Mouse (Mus musculus) layer of hippocampus, adult 9-10 months (tissue): ENCODE measurements around the gene Phlpp1.

ENCODE experiments used
- DNase-seq: peaks from one replicate; pipeline ENCODE4 v3.0.0; 2022; ENCODE audit warnings: low spot score

Gene Phlpp1

GRCm38 (mm10) chr1:106171241-106172220 lies at the start of gene Phlpp1:
TSS of gene Phlpp1 (plus strand) at chr1:106171752.
- peak; percentile 98 for DNase-seq

GRCm38 (mm10) chr1:106126601-106127000 lies 45.0 kb upstream of the Phlpp1 start:
- DNase-seq = no peak

- no peak for DNase-seq
These were observed 39.7 kb upstream of the Phlpp1 start for GRCm38 (mm10) chr1:106131697-106132349.

- no peak for DNase-seq
These were observed 39.2 kb upstream of the Phlpp1 start for GRCm38 (mm10) chr1:106132350-106132700.

- no peak for DNase-seq
These were observed 32.9 kb upstream of the Phlpp1 start for GRCm38 (mm10) chr1:106138691-106139090.

GRCm38 (mm10) chr1:106139137-106139536 lies 32.4 kb upstream of the Phlpp1 start:
- no peak for DNase-seq

- DNase-seq = no peak
These were observed 29.5 kb upstream of the Phlpp1 start for GRCm38 (mm10) chr1:106142010-106142409.

GRCm38 (mm10) chr1:106144534-106144933 lies 27.0 kb upstream of the Phlpp1 start:
- no peak for DNase-seq

- no peak for DNase-seq
These were observed 26.5 kb upstream of the Phlpp1 start for GRCm38 (mm10) chr1:106145055-106145454.

GRCm38 (mm10) chr1:106145565-106146190 lies 25.9 kb upstream of the Phlpp1 start:
- DNase-seq = no peak

GRCm38 (mm10) chr1:106148386-106149380 lies 22.9 kb upstream of the Phlpp1 start:
- no peak for DNase-seq

- DNase-seq = no peak
These were observed 19.7 kb upstream of the Phlpp1 start for GRCm38 (mm10) chr1:106151846-106152245.

- no peak for DNase-seq
These were observed 18.8 kb upstream of the Phlpp1 start for GRCm38 (mm10) chr1:106152742-106153141.

- DNase-seq = no peak
These were observed 17.0 kb upstream of the Phlpp1 start for GRCm38 (mm10) chr1:106154590-106154989.

- peak; percentile 61 for DNase-seq
These were observed 16.4 kb upstream of the Phlpp1 start for GRCm38 (mm10) chr1:106155087-106155567.

GRCm38 (mm10) chr1:106155702-106156101 lies 15.8 kb upstream of the Phlpp1 start:
- no peak for DNase-seq

- no peak for DNase-seq
These were observed 13.5 kb upstream of the Phlpp1 start for GRCm38 (mm10) chr1:106157961-106158515.

- no peak for DNase-seq
These were observed 11.9 kb upstream of the Phlpp1 start for GRCm38 (mm10) chr1:106159667-106160066.

- DNase-seq = no peak
These were observed 10.6 kb upstream of the Phlpp1 start for GRCm38 (mm10) chr1:106160916-106161315.

GRCm38 (mm10) chr1:106162581-106162980 lies 9.0 kb upstream of the Phlpp1 start:
- DNase-seq = no peak

GRCm38 (mm10) chr1:106163401-106163800 lies 8.2 kb upstream of the Phlpp1 start:
- DNase-seq = no peak
